Mouse (Mus musculus) retina, embryonic 14.5 days (tissue): ENCODE results near the gene 1700016K19Rik.

Experiments used
- DNase-seq: peaks from one replicate; pipeline ENCODE4 v3.0.0-alpha.2; 2015; ENCODE audit warnings: low spot score

1700016K19Rik gene

GRCm38 (mm10) chr11:75999440-76000155, at the start of gene 1700016K19Rik:
Gene 1700016K19Rik (plus strand): TSS chr11:75999912.
- DNase-seq: peak; percentile 92

GRCm38 (mm10) chr11:75950459-75950858, 49.3 kb upstream of the 1700016K19Rik start:
- no peak for DNase-seq

GRCm38 (mm10) chr11:75951895-75952294, 47.8 kb upstream of the 1700016K19Rik start:
- no peak for DNase-seq

- DNase-seq: no peak
Measured at GRCm38 (mm10) chr11:75954896-75955295, 44.8 kb upstream of the 1700016K19Rik start.

- no peak for DNase-seq
Measured at GRCm38 (mm10) chr11:75956651-75957050, 43.1 kb upstream of the 1700016K19Rik start.

- DNase-seq: no peak
Measured at GRCm38 (mm10) chr11:75957124-75957832, 42.4 kb upstream of the 1700016K19Rik start.

GRCm38 (mm10) chr11:75961782-75962181, 37.9 kb upstream of the 1700016K19Rik start:
- no peak for DNase-seq

- peak; percentile 83 for DNase-seq
Measured at GRCm38 (mm10) chr11:75963730-75964475, 35.8 kb upstream of the 1700016K19Rik start.

GRCm38 (mm10) chr11:75964476-75964730, 35.3 kb upstream of the 1700016K19Rik start:
- no peak for DNase-seq

- no peak for DNase-seq
Measured at GRCm38 (mm10) chr11:75965674-75966400, 33.9 kb upstream of the 1700016K19Rik start.

GRCm38 (mm10) chr11:75966401-75967372, 33.0 kb upstream of the 1700016K19Rik start:
- peak; percentile 79 for DNase-seq

GRCm38 (mm10) chr11:75968761-75969160, 31.0 kb upstream of the 1700016K19Rik start:
- DNase-seq: no peak

- DNase-seq: no peak
Measured at GRCm38 (mm10) chr11:75970629-75971028, 29.1 kb upstream of the 1700016K19Rik start.

- no peak for DNase-seq
Measured at GRCm38 (mm10) chr11:75972188-75972587, 27.5 kb upstream of the 1700016K19Rik start.

GRCm38 (mm10) chr11:75972916-75973567, 26.7 kb upstream of the 1700016K19Rik start:
- DNase-seq: no peak

GRCm38 (mm10) chr11:75973988-75974387, 25.7 kb upstream of the 1700016K19Rik start:
- no peak for DNase-seq

GRCm38 (mm10) chr11:75976748-75977147, 23.0 kb upstream of the 1700016K19Rik start:
- no peak for DNase-seq

- DNase-seq: no peak
Measured at GRCm38 (mm10) chr11:75978051-75978450, 21.7 kb upstream of the 1700016K19Rik start.

GRCm38 (mm10) chr11:75980413-75980812, 19.3 kb upstream of the 1700016K19Rik start:
- no peak for DNase-seq

- DNase-seq: peak; percentile 48
Measured at GRCm38 (mm10) chr11:75983194-75983593, 16.5 kb upstream of the 1700016K19Rik start.
